ENCODE assay signal across 21 mouse cellular contexts in the genomic region with DNA sequence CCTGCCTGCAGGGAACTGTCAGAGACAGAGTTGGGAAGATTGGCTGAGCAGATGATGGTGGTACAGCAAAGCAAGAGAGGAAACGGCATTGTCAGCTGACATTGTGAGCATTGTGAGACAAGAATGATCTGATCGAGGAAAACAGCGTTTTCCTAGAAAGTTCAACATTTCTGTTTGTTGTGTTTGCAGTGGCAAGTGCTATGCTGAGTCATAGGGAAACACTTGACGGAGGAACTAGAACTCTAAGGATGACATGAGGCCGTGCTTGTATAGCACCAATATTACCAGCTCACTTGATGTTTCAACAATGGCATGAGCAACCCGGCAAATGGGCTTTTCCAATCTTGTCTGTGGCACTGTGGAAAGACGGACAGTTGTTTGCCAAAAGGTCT.
DNase-seq lines count a peak whose midpoint lies in the region; ATAC-seq and TF ChIP-seq lines count a peak whose summit lies in the region.
"Had no signal": no experiment of that assay in that cellular context is flagged by ENCODE, and none has a peak within 500 bp of the region (broad histone marks: within the 10 kb centered on the region; RNA-seq: fewer than 3 reads in every experiment).

No protein-coding gene starts in this region.

- no peak for ATAC-seq in kidney, embryonic 14.5 days (ENCODE audit: low FRiP score, low TSS enrichment)
- no peak for ATAC-seq in kidney, embryonic 16.5 days (ENCODE audit: low FRiP score, low TSS enrichment)
- ATAC-seq in lung, embryonic 16.5 days (ENCODE audit: low read depth): no peak
- 0 out of 2 replicates have a peak, but pooled peaks have one; percentile 20 for ATAC-seq in granulocyte monocyte progenitor cell, adult 5-6 weeks (replicated peaks; ENCODE audit: poor library complexity, severe bottlenecking)
- 0 out of 2 replicates have a peak, but pooled peaks have one; percentile 28 for ATAC-seq in monocyte, adult 5-6 weeks (replicated peaks; ENCODE audit: insufficient number of reproducible peaks, low FRiP score, low TSS enrichment, poor library complexity, severe bottlenecking)
- no peak for ATAC-seq in liver, postnatal 0 days
- ATAC-seq: forebrain, embryonic 13.5 days; midbrain, embryonic 13.5 days had no signal

- H3K4me2 ChIP-seq in kidney, embryonic 14.5 days (replicated peaks; ENCODE audit: low read depth, low read length): no peak overlapping the region
- H3K4me2 ChIP-seq in kidney, embryonic 16.5 days (replicated peaks; ENCODE audit: low read depth, low read length): no peak overlapping the region
- no peak overlapping the region for H3K4me2 ChIP-seq in lung, embryonic 16.5 days (ENCODE audit: low read depth, low read length)
- H3K4me2 ChIP-seq in liver, postnatal 0 days (ENCODE audit: low read depth, low read length): no peak overlapping the region
- H3K4me2 ChIP-seq: embryonic facial prominence, embryonic 13.5 days; forebrain, embryonic 13.5 days; liver, embryonic 15.5 days; midbrain, embryonic 13.5 days had no signal

- H3K4me1 ChIP-seq in kidney, embryonic 14.5 days (ENCODE audit: control insufficient read depth, insufficient read depth, low read length): peaks cover 29% of the 10 kb centered on the region
- H3K4me1 ChIP-seq in kidney, embryonic 16.5 days (ENCODE audit: insufficient read depth, low read length): peaks cover 26% of the 10 kb centered on the region
- H3K4me1 ChIP-seq in lung, embryonic 16.5 days (replicated peaks; ENCODE audit: control insufficient read depth, insufficient read depth, low read length): peaks cover 38% of the 10 kb centered on the region
- peaks cover 21% of the 10 kb centered on the region for H3K4me1 ChIP-seq in liver, postnatal 0 days (ENCODE audit: insufficient read depth)

- H3K4me3 ChIP-seq in kidney, embryonic 14.5 days (ENCODE audit: low read length): no peak overlapping the region
- H3K4me3 ChIP-seq in kidney, embryonic 16.5 days (ENCODE audit: low read length): no peak overlapping the region
- H3K4me3 ChIP-seq in lung, embryonic 16.5 days (ENCODE audit: low read length): no peak overlapping the region
- H3K4me3 ChIP-seq in liver, postnatal 0 days (ENCODE audit: low read depth, low read length): no peak overlapping the region
- H3K4me3 ChIP-seq: embryonic facial prominence, embryonic 13.5 days; forebrain, embryonic 13.5 days; gastrocnemius, adult 2 months; liver, embryonic 15.5 days; midbrain, embryonic 13.5 days had no signal

- no peak for DNase-seq in lung, postnatal 4 days
- DNase-seq in liver, postnatal 0 days: no peak
- DNase-seq: adrenal gland, postnatal 25 days; cerebellum, adult 8-10 months; cerebellum, postnatal 36 days; embryo, embryonic 11 days; gastrocnemius, adult 2 months; layer of hippocampus, postnatal 36 days; thymus, adult 2 months; thymus, postnatal 4 days had no signal

- no peaks in the 10 kb centered on the region for H3K36me3 ChIP-seq in kidney, embryonic 14.5 days (ENCODE audit: control insufficient read depth, insufficient read depth, low read length)
- H3K36me3 ChIP-seq in kidney, embryonic 16.5 days (ENCODE audit: insufficient read depth, low read length): no peaks in the 10 kb centered on the region
- H3K36me3 ChIP-seq in lung, embryonic 16.5 days (ENCODE audit: control insufficient read depth, insufficient read depth, low read length): no peaks in the 10 kb centered on the region
- H3K36me3 ChIP-seq in liver, postnatal 0 days (replicated peaks; ENCODE audit: insufficient read depth, low read length): no peaks in the 10 kb centered on the region
- H3K36me3 ChIP-seq: embryonic facial prominence, embryonic 13.5 days; liver, embryonic 15.5 days; midbrain, embryonic 13.5 days had no signal

- 85% methylated on average over 7 of the region's 7 CpGs for WGBS in kidney, embryonic 14.5 days
- WGBS in kidney, embryonic 16.5 days: 78% methylated on average over 7 of the region's 7 CpGs
- 56% methylated on average over 7 of the region's 7 CpGs for WGBS in lung, embryonic 16.5 days
- WGBS in liver, postnatal 0 days (ENCODE audit: insufficient replicate concordance): 40% methylated on average over 7 of the region's 7 CpGs

- H3K27me3 ChIP-seq in kidney, embryonic 14.5 days (ENCODE audit: control insufficient read depth, insufficient read depth, low read length): no peaks in the 10 kb centered on the region
- no peaks in the 10 kb centered on the region for H3K27me3 ChIP-seq in kidney, embryonic 16.5 days (ENCODE audit: insufficient read depth, low read length)
- no peaks in the 10 kb centered on the region for H3K27me3 ChIP-seq in lung, embryonic 16.5 days (ENCODE audit: control insufficient read depth, insufficient read depth, low read depth, low read length)
- no peaks in the 10 kb centered on the region for H3K27me3 ChIP-seq in liver, postnatal 0 days (ENCODE audit: insufficient read depth, low read length)
- H3K27me3 ChIP-seq: embryonic facial prominence, embryonic 13.5 days; forebrain, embryonic 13.5 days; liver, embryonic 15.5 days; midbrain, embryonic 13.5 days had no signal

- TF ChIP-seq CTCF in liver, postnatal 0 days (IDR thresholded peaks at IDR 0.05; ENCODE audit: low read depth): no peak

- TF ChIP-seq EP300 in liver, postnatal 0 days (IDR thresholded peaks at IDR 0.05; ENCODE audit: low read depth): no peak

- H3K27ac ChIP-seq in kidney, embryonic 14.5 days (ENCODE audit: low read depth, low read length): 0 out of 2 replicates have a peak overlapping the region, but pooled peaks have one; percentile 17
- no peak overlapping the region for H3K27ac ChIP-seq in kidney, embryonic 16.5 days (ENCODE audit: low read length)
- H3K27ac ChIP-seq in lung, embryonic 16.5 days (ENCODE audit: low read length): peak overlapping the region; percentile 53; the same call in 1 of the 2 replicates
- H3K27ac ChIP-seq in liver, postnatal 0 days (ENCODE audit: low read depth): no peak overlapping the region
- H3K27ac ChIP-seq: forebrain, embryonic 13.5 days; gastrocnemius, adult 2 months; hindbrain, postnatal 0 days; liver, embryonic 15.5 days; midbrain, embryonic 13.5 days; stomach, postnatal 0 days had no signal

- no peak overlapping the region for H3K9ac ChIP-seq in kidney, embryonic 14.5 days (ENCODE audit: low read depth, low read length)
- H3K9ac ChIP-seq in kidney, embryonic 16.5 days (replicated peaks; ENCODE audit: low read length): no peak overlapping the region
- no peak overlapping the region for H3K9ac ChIP-seq in lung, embryonic 16.5 days (ENCODE audit: low read length)
- no peak overlapping the region for H3K9ac ChIP-seq in liver, postnatal 0 days (replicated peaks)
- H3K9ac ChIP-seq: embryonic facial prominence, embryonic 13.5 days; forebrain, embryonic 13.5 days; liver, embryonic 15.5 days; midbrain, embryonic 13.5 days had no signal

- no peaks in the 10 kb centered on the region for H3K9me3 ChIP-seq in kidney, embryonic 14.5 days (ENCODE audit: control insufficient read depth, low read length)
- no peaks in the 10 kb centered on the region for H3K9me3 ChIP-seq in kidney, embryonic 16.5 days (ENCODE audit: low read length)
- H3K9me3 ChIP-seq in lung, embryonic 16.5 days (ENCODE audit: control insufficient read depth, low read length): no peaks in the 10 kb centered on the region
- H3K9me3 ChIP-seq in liver, postnatal 0 days (ENCODE audit: low read length): no peaks in the 10 kb centered on the region
- H3K9me3 ChIP-seq: embryonic facial prominence, embryonic 13.5 days; forebrain, embryonic 13.5 days; liver, embryonic 15.5 days; midbrain, embryonic 13.5 days had no signal

Comparison
In these comparisons a context has a peak if more than half of its experiments do, and no peak if none do; other contexts are left out.
1. H3K27ac ChIP-seq: peak in kidney, embryonic 14.5 days (single experiment) and lung, embryonic 16.5 days (single experiment); none in kidney, embryonic 16.5 days (single experiment) and liver, postnatal 0 days (single experiment).
2. ATAC-seq: peak in granulocyte monocyte progenitor cell, adult 5-6 weeks (single experiment) and monocyte, adult 5-6 weeks (single experiment); none in kidney, embryonic 14.5 days (single experiment), kidney, embryonic 16.5 days (single experiment), lung, embryonic 16.5 days (single experiment) and liver, postnatal 0 days (single experiment).